Mouse (Mus musculus): ENCODE results near the gene Ttl.

Gene Ttl

GRCm38 (mm10) chr2:129084959-129085358, 19.2 kb downstream of the Ttl start:
- DNase-seq (ENCODE audit: low spot score), result no peak

GRCm38 (mm10) chr2:129087520-129087919, 21.8 kb downstream of the Ttl start:
- DNase-seq (ENCODE audit: low spot score), result no peak

GRCm38 (mm10) chr2:129090370-129090769, 24.6 kb downstream of the Ttl start:
- DNase-seq (ENCODE audit: low spot score), result no peak

- DNase-seq (ENCODE audit: low spot score), result no peak
These were observed 27.1 kb downstream of the Ttl start for GRCm38 (mm10) chr2:129092810-129093209.

- DNase-seq (ENCODE audit: low spot score), result no peak
These were observed 28.4 kb downstream of the Ttl start for GRCm38 (mm10) chr2:129093926-129094724.

- peak; percentile 88 for DNase-seq (ENCODE audit: low spot score)
These were observed 35.1 kb downstream of the Ttl start, which contains the start of gene Polr1b for GRCm38 (mm10) chr2:129100784-129101310. Gene Polr1b, plus strand, starts transcription at chr2:129100995.

DNA sequence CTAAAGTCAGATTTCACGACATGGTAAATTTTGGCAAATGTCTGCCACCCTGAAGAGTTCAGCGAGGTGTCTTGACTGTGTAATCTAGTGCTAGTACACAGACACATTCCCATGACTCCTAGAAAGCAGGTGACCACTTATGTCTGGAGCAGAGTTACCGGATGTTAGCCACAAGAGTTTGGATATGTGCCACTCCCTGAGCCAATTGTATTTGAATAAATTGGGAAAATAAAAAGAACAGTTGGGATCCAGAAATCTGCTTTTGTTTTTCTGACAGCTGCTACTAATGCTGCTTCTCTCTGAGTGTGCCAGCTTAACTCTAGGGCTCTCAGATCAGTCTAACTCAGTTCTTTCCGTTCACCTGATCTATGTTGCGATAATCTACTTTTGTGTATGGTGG, 47.2 kb downstream of the Ttl start:
- DNase-seq (ENCODE audit: low spot score), result peak; percentile 56

DNA sequence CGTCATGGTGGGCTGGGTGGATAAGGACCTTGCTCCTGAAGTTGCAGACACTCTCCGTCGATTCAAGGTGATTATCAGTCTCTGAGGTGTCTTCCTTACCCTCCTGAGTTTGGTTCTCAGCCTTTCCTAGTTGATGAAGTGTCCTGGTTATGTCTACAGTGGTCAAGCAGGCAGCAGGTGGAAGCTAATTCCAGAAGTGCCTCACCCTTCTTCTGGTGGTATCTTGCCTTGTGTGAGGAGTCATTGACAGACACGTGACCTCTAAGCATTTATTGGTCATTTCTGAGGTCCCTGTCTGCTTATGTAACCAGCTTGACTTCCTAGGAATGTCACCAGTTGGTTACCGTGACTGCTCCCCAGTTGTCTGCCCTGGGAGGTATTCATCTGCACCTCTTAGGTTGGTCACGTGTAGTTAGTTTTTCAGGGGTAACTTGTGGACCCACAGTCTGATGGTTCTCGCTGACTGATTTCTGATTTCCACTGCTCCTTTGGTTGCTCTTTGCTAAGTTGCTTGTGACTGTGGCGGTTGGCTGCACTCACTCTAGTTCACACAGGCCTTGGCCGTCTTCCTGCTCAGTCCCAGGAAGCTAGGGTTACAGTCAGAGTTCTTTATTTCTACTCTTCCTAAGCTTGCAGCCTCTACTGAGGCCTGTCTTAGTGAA, 50.1 kb downstream of the Ttl start:
- DNase-seq (ENCODE audit: low spot score), result no peak

GRCm38 (mm10) chr2:129116368-129116739, 50.6 kb downstream of the Ttl start:
- DNase-seq (ENCODE audit: low spot score), result no peak

DNA sequence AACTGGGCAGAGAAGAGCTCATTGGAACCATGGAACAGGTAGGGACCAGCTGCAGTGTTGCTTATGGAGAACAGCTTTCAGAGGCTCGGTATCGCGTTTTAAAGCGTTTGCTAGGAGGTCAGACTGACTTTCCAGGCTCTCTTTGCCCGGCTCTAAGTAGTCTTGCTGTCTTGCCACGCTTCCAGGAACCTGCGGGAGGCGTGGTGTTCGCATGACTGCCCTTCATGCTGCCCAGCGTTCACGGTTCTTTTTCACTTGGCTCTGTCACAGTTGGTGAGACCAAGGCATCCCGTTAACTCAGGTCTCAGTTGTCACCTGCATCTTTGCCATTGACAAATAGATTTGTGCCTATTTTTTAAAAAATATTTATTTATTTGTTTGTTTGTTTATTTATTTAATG, 52.3 kb downstream of the Ttl start:
- no peak for DNase-seq (ENCODE audit: low spot score)

DNA sequence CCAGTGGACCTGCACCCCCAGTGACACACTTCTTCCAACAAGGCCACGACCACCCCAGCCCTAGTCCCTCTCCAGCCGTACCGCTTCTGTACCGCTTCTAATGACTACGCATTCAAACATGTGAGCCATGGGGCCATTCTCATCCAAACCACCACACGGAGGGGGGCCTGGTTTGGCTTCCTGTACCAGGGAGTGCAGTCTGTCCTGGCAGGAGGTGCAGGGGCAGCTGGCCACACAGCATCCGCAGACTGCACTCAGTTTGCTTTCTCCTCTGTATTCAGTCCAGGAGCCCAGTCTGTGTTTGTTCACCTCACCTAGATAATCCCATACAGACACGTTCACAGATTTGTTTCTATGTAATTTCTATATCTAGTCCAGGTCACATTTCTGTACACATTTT, 56.2 kb downstream of the Ttl start:
- no peak for DNase-seq (ENCODE audit: low spot score)

- DNase-seq (ENCODE audit: low spot score), result peak; percentile 93
These were observed 63.7 kb downstream of the Ttl start, which contains the start of gene Chchd5 for GRCm38 (mm10) chr2:129129412-129129929. Gene Chchd5, plus strand, starts transcription at chr2:129129700.

DNA sequence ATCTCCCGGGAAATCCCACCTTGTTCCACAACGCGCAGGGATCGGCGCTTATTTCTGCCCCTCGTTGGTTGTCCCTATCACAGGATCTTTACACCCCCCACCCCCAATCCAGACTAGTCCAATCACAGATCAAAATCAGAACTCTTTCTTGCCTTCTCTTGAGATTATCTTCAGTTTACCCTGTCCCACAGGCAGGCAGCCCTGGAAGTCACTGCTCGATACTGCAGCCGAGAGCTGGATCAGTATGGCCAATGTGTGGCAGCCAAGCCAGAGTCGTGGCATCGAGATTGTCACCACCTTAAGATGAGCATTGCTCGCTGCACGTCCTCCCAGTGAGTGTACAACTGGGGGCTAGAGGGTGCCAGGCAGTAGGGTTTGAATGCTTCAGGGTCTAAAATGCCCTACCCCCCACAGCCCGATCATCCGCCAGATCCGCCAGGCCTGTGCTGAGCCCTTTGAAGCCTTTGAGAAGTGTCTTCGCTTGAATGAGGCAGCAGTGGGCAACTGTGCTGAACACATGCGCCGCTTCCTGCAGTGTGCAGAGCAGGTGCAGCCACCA, 64.3 kb downstream of the Ttl start:
- no peak for DNase-seq (ENCODE audit: low spot score)

DNA sequence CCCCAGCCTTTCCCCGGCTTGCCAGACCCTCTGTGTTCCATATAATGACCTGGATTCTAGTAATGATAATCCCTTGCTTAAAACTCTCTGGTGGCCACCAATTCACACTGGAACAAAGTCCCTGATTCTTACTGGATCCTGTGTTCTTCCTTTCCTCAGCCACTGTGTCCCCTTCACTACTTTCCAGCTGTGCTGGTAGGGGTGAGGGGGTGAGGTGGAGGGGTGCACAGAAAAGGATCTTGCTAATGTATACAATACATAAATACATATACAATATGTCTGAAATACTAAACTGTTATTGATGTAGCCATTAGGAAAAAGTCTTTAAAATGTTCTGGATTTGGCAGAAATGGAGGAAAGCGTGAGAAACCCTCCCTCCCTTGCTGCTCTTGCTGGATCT, 65.0 kb downstream of the Ttl start:
- DNase-seq (ENCODE audit: low spot score), result no peak

- no peak for DNase-seq (ENCODE audit: low spot score)
These were observed 66.5 kb downstream of the Ttl start for GRCm38 (mm10) chr2:129132231-129132630.

GRCm38 (mm10) chr2:129133006-129133805, 67.5 kb downstream of the Ttl start:
- DNase-seq (ENCODE audit: low spot score), result peak; percentile 37

GRCm38 (mm10) chr2:129139906-129140305, 74.2 kb downstream of the Ttl start:
- peak; percentile 60 for DNase-seq (ENCODE audit: low spot score)
